Mouse (Mus musculus) c-Kit-positive CD71-negative TER-119-negative erythroid progenitor cells, embryonic 14.5 days (primary cell): ENCODE results near the gene Fam133b.
"Not testable (repeated sequence)": the region's sequence is repeated elsewhere in the genome, so short reads cannot be mapped to it uniquely, and the experiment has no call there.

Source experiments
- DNase-seq: peaks from one replicate; pipeline ENCODE4 v3.0.0-alpha.2; 2013; ENCODE audit warnings: low read depth

The Fam133b gene

DNA sequence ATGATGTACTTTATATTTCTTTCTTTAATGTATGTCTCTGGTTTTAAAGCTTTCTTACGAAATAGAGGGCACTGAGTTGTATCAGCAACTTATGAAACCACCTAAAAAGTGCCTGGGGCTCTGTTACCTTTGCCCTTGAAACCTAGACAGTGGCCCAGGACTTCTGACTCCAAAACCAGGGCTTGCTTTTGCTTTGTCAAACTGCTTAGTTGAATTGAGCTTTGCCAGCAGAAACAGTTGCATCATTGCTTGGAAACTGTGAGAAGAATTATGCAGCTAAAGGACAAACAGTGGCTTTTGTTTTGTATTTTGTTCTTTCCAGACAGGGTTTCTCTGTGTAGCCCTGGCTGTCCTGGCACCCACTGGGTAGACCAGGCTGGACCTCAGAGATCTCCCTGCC lies 56.7 kb downstream of the Fam133b start:
- no peak for DNase-seq

DNA sequence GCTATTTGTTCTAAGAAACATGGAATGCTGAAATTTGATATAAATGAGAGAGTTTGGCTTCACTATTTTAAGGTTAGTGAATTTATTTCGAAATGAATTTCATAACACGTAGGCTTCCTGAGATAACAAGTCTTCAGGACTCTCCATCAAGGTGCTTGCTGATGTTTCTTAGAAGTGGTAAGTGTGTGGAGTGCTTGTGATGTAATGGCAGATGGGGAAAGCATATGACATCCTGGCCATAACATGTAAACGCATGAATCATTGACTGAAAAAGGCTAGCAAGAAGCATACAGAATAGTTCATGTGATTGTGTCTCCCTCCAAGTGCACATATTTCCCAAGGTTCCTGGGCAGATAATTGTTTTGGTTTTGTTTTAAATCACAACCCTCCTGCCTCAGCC lies 57.2 kb downstream of the Fam133b start:
- no peak for DNase-seq

- no peak for DNase-seq
Measured at GRCm38 (mm10) chr5:3607114-3607513, 63.5 kb downstream of the Fam133b start.

- no peak for DNase-seq
Measured at GRCm38 (mm10) chr5:3609241-3609640, 65.6 kb downstream of the Fam133b start.

- DNase-seq: not testable (repeated sequence)
Measured at GRCm38 (mm10) chr5:3611835-3612234, 68.2 kb downstream of the Fam133b start.
